Mouse (Mus musculus) erythroid progenitor cell, adult 5-6 weeks (primary cell): ENCODE measurements around the gene Hacd2. TPM values are rescaled to one million over a fixed set of nuclear protein-coding genes. Genes with fewer than 3 reads are reported as not detected.

Source experiments
- ATAC-seq: replicated peaks from 2 replicates; pipeline ENCODE4 v1.8.0; 2016; ENCODE audit warnings: moderate number of reproducible peaks, mild to moderate bottlenecking, moderate TSS enrichment, inconsistent platforms; ENCODE audit not compliant: poor library complexity, low FRiP score, severe bottlenecking
- total RNA-seq, 2 experiments: library from RNA; stranded (forward) in 1 of 2; stranded (reverse) in 1 of 2; fragments of 150-400 nt in 1 of 2; fragments of 186-747, 209-891 nt in 1 of 2; gene quantifications; 2 replicates each; pipeline versions ENCODE4 v1.2.3 to v1.2.4; 2015 to 2017; ENCODE audit warnings: low replicate concordance in 2 of 2

The Hacd2 gene
- total RNA-seq, 2 experiments from 2014 or later, result 3.0 to 46.5 TPM

DNA sequence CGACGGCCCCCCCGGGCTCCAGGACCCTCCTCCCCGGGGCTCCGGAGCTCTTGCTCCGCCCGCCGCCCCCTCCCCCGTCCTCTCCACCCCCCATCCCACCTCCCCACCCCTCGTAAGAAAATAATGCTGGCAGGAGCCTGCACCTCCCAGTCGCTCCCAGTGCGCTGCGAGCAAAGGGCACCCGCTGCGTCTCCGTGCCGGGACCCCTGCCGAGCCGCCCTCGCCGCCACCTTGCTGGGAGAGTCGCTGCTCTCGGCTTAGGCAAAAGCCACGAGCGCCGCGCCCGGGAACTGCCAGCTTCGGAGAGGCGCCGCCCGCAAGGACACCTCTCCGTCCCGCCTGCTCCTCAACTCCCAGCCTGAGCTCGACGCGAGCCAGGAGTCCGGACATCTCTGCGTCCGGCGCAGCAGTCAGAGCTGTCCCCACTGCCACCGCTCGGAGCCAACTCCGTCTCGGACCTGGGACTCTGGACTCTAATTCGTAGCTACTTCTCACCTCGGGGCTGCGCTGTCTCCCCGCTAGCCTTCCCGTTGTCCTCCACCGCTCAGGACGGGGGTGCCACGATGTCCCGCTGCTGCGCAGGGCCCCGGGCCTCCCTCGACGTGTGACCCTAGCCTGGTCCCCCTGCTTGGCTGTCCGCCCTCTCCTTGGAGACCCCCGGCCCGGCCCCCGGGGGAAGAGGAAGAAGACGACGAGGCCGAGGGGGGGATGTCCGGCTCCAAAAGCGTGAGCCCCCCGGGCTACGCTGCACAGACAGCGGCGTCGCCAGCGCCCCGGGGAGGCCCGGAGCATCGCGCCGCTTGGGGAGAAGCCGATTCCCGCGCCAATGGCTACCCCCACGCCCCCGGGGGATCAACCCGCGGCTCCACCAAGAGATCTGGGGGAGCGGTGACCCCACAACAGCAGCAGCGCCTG, 133.4 kb downstream of the Hacd2 start:
- no peak for ATAC-seq

GRCm38 (mm10) chr16:35156306-35156695, 134.1 kb downstream of the Hacd2 start:
- ATAC-seq, result no peak

DNA sequence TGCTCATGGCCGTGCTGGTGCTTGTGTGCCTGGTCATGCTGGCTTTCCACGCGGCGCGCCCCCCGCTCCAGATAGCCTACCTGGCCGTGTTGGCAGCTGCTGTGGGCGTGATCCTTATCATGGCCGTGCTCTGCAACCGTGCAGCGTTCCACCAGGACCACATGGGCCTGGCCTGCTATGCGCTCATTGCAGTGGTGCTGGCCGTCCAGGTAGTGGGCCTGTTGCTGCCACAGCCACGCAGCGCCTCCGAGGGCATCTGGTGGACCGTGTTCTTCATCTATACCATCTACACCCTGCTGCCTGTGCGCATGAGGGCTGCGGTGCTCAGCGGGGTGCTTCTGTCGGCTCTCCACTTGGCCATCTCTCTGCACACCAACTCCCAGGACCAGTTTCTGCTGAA, 134.6 kb downstream of the Hacd2 start:
- ATAC-seq, result no peak

Other genes starting within 250 kb of the Hacd2 start
- not detected in 2 replicates for gene Adcy5, start 132.4 kb downstream of the Hacd2 start, total RNA-seq (2015; ENCODE audit: low replicate concordance)
- not detected in 2 replicates for gene Adcy5, start 132.4 kb downstream of the Hacd2 start, total RNA-seq (2017; ENCODE audit: low replicate concordance)